Mouse (Mus musculus) heart, embryonic 10.5 days (tissue): ENCODE data around the gene Ppp1r14d. TPM values are rescaled to one million over a fixed set of nuclear protein-coding genes. Genes with fewer than 3 reads are reported as not detected.

Experiments
- DNase-seq: peaks from one replicate; pipeline ENCODE4 v3.0.0-alpha.2; 2017; ENCODE audit warnings: low spot score
- H3K27ac ChIP-seq: fragments of 300-500 bp; sonication (generic); 2 replicates; pipeline ENCODE4 v1.5.1; 2016; ENCODE audit warnings: mild to moderate bottlenecking
- H3K27me3 ChIP-seq: fragments of 300-500 bp; sonication (generic); 2 replicates; pipeline ENCODE4 v1.6.1; 2016; ENCODE audit warnings: mild to moderate bottlenecking; ENCODE audit not compliant: poor library complexity, insufficient read depth, severe bottlenecking
- H3K36me3 ChIP-seq: fragments of 300-500 bp; sonication (generic); 2 replicates; pipeline ENCODE4 v1.6.1; 2016; ENCODE audit warnings: mild to moderate bottlenecking, moderate library complexity
- H3K4me1 ChIP-seq: fragments of 300-500 bp; sonication (generic); 2 replicates; pipeline ENCODE4 v1.6.1; 2016; ENCODE audit warnings: mild to moderate bottlenecking
- H3K4me3 ChIP-seq: fragments of 300-500 bp; sonication (generic); 2 replicates; pipeline ENCODE4 v1.5.1; 2016; ENCODE audit warnings: mild to moderate bottlenecking, moderate library complexity
- H3K9me3 ChIP-seq: fragments of 300-500 bp; sonication (generic); 2 replicates; pipeline ENCODE4 v1.6.1; 2016; ENCODE audit warnings: mild to moderate bottlenecking, moderate library complexity
- WGBS: fragments of 180-500 bp; shearing (Covaris S2); methylation state at CpG from one replicate; pipeline ENCODE4 v1.1.7; 2016; 5-methylcytosine and 5-hydroxymethylcytosine counted together
- polyA plus RNA-seq: library from polyadenylated mRNA; unstranded; fragments of >200 nt; fragmentation: Nextera tagmentation; extraction: Ambion mirVana; gene quantifications from 2 replicates; pipeline ENCODE4 v1.2.1, GENCODE M21; 2016

The Ppp1r14d gene
- polyA plus RNA-seq, 1 experiment from 2014 or later = 0.18 TPM

GRCm38 (mm10) chr2:119177384-119177939 is 52.2 kb downstream of the Ppp1r14d start:
- Histone ChIP-seq H3K27ac (no peak overlapping the region), H3K4me3 (no peak overlapping the region), H3K36me3 (peaks cover 30% of the 10 kb centered on the region), H3K4me1 (peaks cover 34% of the 10 kb centered on the region), H3K9me3 (no peaks in the 10 kb centered on the region), H3K27me3 (peaks cover 13% of the 10 kb centered on the region)
- no peak for DNase-seq
- 86% methylated on average over 5 of the region's 5 CpGs for WGBS

- Histone ChIP-seq H3K36me3 (peaks cover 35% of the 10 kb centered on the region), H3K27me3 (peaks cover 13% of the 10 kb centered on the region), H3K9me3 (no peaks in the 10 kb centered on the region), H3K4me3 (no peak overlapping the region), H3K4me1 (peaks cover 41% of the 10 kb centered on the region), H3K27ac (no peak overlapping the region)
- no peak for DNase-seq
- WGBS = 45% methylated on average over 3 of the region's 3 CpGs
Observed at GRCm38 (mm10) chr2:119176761-119177160, 52.9 kb downstream of the Ppp1r14d start.

DNA sequence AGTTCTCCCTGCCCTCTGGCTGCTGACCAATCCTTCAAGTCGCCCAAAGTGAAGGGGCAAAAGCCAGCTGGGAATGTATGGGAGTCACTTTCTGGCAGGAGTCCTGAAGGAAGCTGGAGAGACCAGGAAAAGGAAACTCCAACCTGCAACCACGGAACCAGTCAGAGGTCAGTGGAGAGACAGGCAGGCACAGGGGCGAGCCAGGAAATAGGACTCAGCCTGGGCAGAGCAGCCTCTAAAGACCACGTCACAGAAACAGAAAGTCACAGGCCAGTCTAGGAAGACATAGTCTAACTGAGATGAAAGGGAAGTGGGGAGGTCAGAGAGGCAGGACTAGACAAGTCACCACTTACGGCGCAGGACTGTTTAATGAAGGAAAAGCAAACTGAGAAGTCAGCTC is 54.1 kb downstream of the Ppp1r14d start:
- WGBS = 55% methylated on average over 6 of the region's 6 CpGs
- Histone ChIP-seq H3K36me3 (peaks cover 30% of the 10 kb centered on the region), H3K4me1 (peaks cover 43% of the 10 kb centered on the region), H3K4me3 (no peak overlapping the region), H3K27me3 (peaks cover 13% of the 10 kb centered on the region), H3K9me3 (no peaks in the 10 kb centered on the region), H3K27ac (0 out of 2 replicates have a peak overlapping the region, but pooled peaks have one; percentile 49)
- DNase-seq = no peak

- Histone ChIP-seq H3K36me3 (peaks cover 23% of the 10 kb centered on the region), H3K9me3 (no peaks in the 10 kb centered on the region), H3K4me3 (no peak overlapping the region), H3K27ac (peak overlapping the region; percentile 49), H3K27me3 (peaks cover 17% of the 10 kb centered on the region), H3K4me1 (peaks cover 43% of the 10 kb centered on the region)
- WGBS = 54% methylated on average over 14 of the region's 14 CpGs
- DNase-seq = no peak
Observed at GRCm38 (mm10) chr2:119174866-119175265, 54.8 kb downstream of the Ppp1r14d start.

GRCm38 (mm10) chr2:119173991-119174651 is 55.6 kb downstream of the Ppp1r14d start, which contains the start of gene Gm14137:
Gene Gm14137 (plus strand): TSS chr2:119174509.
- WGBS = 50% methylated on average over 8 of the region's 8 CpGs
- Histone ChIP-seq H3K9me3 (no peaks in the 10 kb centered on the region), H3K27me3 (peaks cover 24% of the 10 kb centered on the region), H3K4me3 (peak within 1 kb of the TSS; percentile 43), H3K36me3 (peaks cover 16% of the 10 kb centered on the region), H3K27ac (peak within 1 kb of the TSS; percentile 75), H3K4me1 (peaks cover 43% of the 10 kb centered on the region)
- DNase-seq = no peak

DNA sequence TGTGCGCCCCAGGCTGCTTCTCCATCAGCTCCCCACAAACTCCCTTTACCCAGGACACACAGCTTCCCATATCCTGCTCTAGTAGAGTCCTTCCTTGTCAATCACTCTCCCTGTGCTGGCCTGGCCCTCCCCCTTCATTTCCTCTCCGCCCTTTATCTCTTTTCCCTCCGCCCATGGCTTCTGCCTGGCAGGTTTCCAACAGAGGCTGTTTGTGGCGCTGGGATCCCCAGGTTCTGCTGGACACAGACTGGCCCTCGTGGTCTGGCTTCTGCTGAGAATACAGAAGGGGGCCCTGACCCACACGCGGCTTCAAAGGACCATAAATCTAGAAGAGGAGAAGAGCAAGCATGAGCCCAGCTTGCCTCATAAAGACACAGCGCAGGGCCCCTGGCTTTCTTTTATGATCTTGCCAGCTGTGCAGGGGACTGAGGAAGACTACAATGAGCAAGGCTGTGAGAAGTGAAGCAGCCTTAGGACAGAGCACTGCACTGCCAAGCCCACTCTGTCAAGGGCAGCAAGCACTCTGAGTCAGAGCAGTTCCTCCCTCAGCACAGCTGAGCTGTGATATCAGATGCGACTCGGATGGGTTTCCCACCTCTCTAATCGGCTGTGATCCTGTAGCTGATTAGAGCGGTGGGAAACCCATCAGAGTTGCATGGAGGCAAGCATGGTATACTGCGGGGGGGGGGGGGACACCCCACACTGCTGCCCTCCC is 56.7 kb downstream of the Ppp1r14d start:
- Histone ChIP-seq H3K27me3 (peaks cover 30% of the 10 kb centered on the region), H3K36me3 (peaks cover 8% of the 10 kb centered on the region; the same call in 1 of the 2 replicates), H3K4me1 (peaks cover 45% of the 10 kb centered on the region), H3K9me3 (no peaks in the 10 kb centered on the region), H3K27ac (peak overlapping the region; percentile 75), H3K4me3 (peak overlapping the region; percentile 43)
- 11% methylated on average over 13 of the region's 13 CpGs for whole genome bisulfite sequencing
- peak; percentile 85 for DNase-seq

DNA sequence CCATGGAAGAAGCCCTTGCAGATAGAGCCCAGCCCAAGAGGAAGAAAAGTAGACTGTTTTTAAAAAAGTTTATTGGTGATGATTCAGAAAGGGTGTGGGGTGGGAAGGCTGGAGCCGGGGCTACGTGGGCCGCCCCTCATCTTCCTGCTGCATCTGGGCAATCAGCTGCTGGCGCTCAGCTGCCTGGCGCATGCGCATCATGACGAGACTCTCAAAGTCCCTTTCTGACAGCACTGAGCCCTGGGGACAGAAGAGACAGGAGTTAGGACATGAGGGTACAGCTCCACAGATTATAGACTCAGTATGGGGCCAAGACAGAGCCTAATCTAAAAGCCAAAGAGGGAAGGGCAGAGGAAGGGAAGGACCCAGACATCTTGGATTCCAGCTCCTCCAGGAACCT is 57.3 kb downstream of the Ppp1r14d start:
- peak overlapping the region; percentile 75 for H3K27ac ChIP-seq
- H3K4me1 ChIP-seq = peaks cover 50% of the 10 kb centered on the region
- H3K36me3 ChIP-seq = peaks cover 4% of the 10 kb centered on the region; the same call in 1 of the 2 replicates
- H3K4me3 ChIP-seq = no peak overlapping the region; the same call in 1 of the 2 replicates
- no peak for DNase-seq
- H3K27me3 ChIP-seq = peaks cover 30% of the 10 kb centered on the region
- H3K9me3 ChIP-seq = no peaks in the 10 kb centered on the region
- 74% methylated on average over 7 of the region's 7 CpGs for WGBS

DNA sequence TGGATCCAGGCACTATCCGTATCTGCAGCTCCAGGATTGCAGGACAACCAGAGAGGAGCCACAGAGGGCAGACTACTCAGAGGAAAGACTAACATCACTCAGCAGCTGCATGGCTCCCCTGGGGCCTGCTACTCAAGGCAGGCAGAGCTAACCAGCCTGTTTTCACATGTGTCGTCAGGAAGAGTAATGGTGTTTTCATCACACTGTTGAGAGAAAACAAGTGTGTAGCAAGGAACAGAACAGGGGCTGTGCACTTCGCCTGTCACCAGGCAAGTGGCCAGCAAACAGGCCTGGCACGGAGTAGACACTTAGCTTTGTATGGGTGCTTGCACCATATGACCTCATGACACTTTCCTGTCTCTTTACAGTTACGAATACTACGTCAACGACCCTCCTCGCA is 58.1 kb downstream of the Ppp1r14d start:
- Histone ChIP-seq H3K36me3 (peaks cover 4% of the 10 kb centered on the region; the same call in 1 of the 2 replicates), H3K27ac (no peak overlapping the region), H3K27me3 (peaks cover 34% of the 10 kb centered on the region), H3K9me3 (no peaks in the 10 kb centered on the region), H3K4me1 (peaks cover 57% of the 10 kb centered on the region), H3K4me3 (no peak overlapping the region)
- WGBS = 42% methylated on average over 8 of the region's 8 CpGs
- no peak for DNase-seq

DNA sequence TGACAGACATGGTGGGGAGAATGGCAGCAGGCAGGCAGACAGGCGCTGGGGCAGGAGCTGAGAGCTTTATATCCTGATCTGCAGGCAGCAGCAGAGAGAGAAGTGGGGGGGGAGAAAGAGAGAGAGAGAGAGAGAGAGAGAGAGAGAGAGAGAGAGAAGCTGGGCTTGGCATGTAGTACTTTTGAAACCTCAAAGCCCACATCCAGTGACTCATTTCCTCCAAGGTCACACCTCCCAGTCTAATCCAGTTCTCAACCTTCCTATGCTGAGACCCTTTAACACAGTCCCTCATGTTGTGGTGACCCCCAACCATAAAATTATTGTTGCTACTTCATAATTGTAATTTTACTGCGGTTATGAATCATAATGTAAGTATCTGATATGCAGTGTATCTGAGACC is 59.4 kb downstream of the Ppp1r14d start:
- no peak overlapping the region for H3K27ac ChIP-seq
- peaks cover 4% of the 10 kb centered on the region; the same call in 1 of the 2 replicates for H3K36me3 ChIP-seq
- H3K4me3 ChIP-seq = no peak overlapping the region
- no peak for DNase-seq
- peaks cover 44% of the 10 kb centered on the region for H3K27me3 ChIP-seq
- peaks cover 54% of the 10 kb centered on the region for H3K4me1 ChIP-seq
- WGBS = 73% methylated on average over 2 of the region's 2 CpGs
- no peaks in the 10 kb centered on the region for H3K9me3 ChIP-seq

Other genes starting within 250 kb of the Ppp1r14d start
- 16.3 and 18.5 TPM in 2 replicates for gene Ccdc32, start 200.5 kb downstream of the Ppp1r14d start, polyA plus RNA-seq
- gene Rpusd2, start 195.1 kb downstream of the Ppp1r14d start, polyA plus RNA-seq = 5.1 and 6.2 TPM in 2 replicates
- 36.1 and 36.3 TPM in 2 replicates for gene Knl1, start 182.8 kb downstream of the Ppp1r14d start, polyA plus RNA-seq
- 45.1 and 54.8 TPM in 2 replicates for gene Rad51, start 117.1 kb downstream of the Ppp1r14d start, polyA plus RNA-seq
- 36.4 and 43.8 TPM in 2 replicates for gene Rmdn3, start 72.9 kb downstream of the Ppp1r14d start, polyA plus RNA-seq
- 7.4 and 9.1 TPM in 2 replicates for gene Gchfr, start 62.1 kb downstream of the Ppp1r14d start, polyA plus RNA-seq
- 0.48 and 0.71 TPM in 2 replicates for gene Gm14137, start 55.4 kb downstream of the Ppp1r14d start, polyA plus RNA-seq
- gene Zfyve19, start 21.3 kb downstream of the Ppp1r14d start, polyA plus RNA-seq = 46.4 and 50.4 TPM in 2 replicates
- gene Dnajc17, start 21.1 kb downstream of the Ppp1r14d start, polyA plus RNA-seq = 14.8 and 19.5 TPM in 2 replicates
- 2.6 and 8.8 TPM in 2 replicates for gene Spint1, start 7.5 kb upstream of the Ppp1r14d start, polyA plus RNA-seq
- gene Rhov, start 41.4 kb upstream of the Ppp1r14d start, polyA plus RNA-seq = 0.39 TPM in 1 of 2 replicates, not detected in the other
- 17.4 and 18.6 TPM in 2 replicates for gene Vps18, start 58.8 kb upstream of the Ppp1r14d start, polyA plus RNA-seq
- 6.0 and 7.5 TPM in 2 replicates for gene Dll4, start 95.9 kb upstream of the Ppp1r14d start, polyA plus RNA-seq
- gene Chac1, start 121.3 kb upstream of the Ppp1r14d start, polyA plus RNA-seq = 0.55 and 0.69 TPM in 2 replicates
- gene Ino80, start 247.8 kb upstream of the Ppp1r14d start, polyA plus RNA-seq = 2.7 and 3.4 TPM in 2 replicates